Mouse (Mus musculus) kidney, postnatal 0 days (tissue): ENCODE data around the gene Asic2. TPM values are rescaled to one million over a fixed set of nuclear protein-coding genes. Genes with fewer than 3 reads are reported as not detected.
A peak's percentile ranks its signal among the peaks of the same experiment; 100 is the strongest.

ENCODE experiments used
- ATAC-seq: fragments of 200-750 bp; cut with Nextera tagmentation; replicated peaks from 2 replicates; pipeline ENCODE4 v1.8.0; 2017; ENCODE audit warnings: low read depth, moderate number of reproducible peaks, moderate TSS enrichment, moderate library complexity; ENCODE audit not compliant: low FRiP score
- DNase-seq: peaks from one replicate; pipeline ENCODE4 v3.0.0-alpha.2; 2016; ENCODE audit warnings: low spot score
- H3K27ac ChIP-seq: fragments of 300-500 bp; sonication (generic); 2 replicates; pipeline ENCODE4 v1.5.1; 2014; ENCODE audit warnings: mild to moderate bottlenecking
- H3K27me3 ChIP-seq: fragments of 300-500 bp; sonication (generic); 2 replicates; pipeline ENCODE4 v1.6.1; 2014; ENCODE audit warnings: low read length, mixed read lengths; ENCODE audit not compliant: insufficient read depth
- H3K36me3 ChIP-seq: fragments of 300-500 bp; sonication (generic); 2 replicates; pipeline ENCODE4 v1.6.1; 2014; ENCODE audit warnings: low read length, mixed read lengths; ENCODE audit not compliant: insufficient read depth
- H3K4me1 ChIP-seq: fragments of 300-500 bp; sonication (generic); replicated peaks from 2 replicates; pipeline ENCODE4 v1.6.1; 2014; ENCODE audit warnings: antibody characterized with exemption, low read length, mixed read lengths; ENCODE audit not compliant: insufficient read depth
- H3K4me2 ChIP-seq: fragments of 300-500 bp; sonication (generic); 2 replicates; pipeline ENCODE4 v1.6.1; 2014; ENCODE audit warnings: mild to moderate bottlenecking, low read length, moderate library complexity, mixed read lengths
- H3K4me3 ChIP-seq: fragments of 300-500 bp; sonication (generic); replicated peaks from 2 replicates; pipeline ENCODE4 v1.5.1; 2014; ENCODE audit warnings: low read depth, low read length
- H3K9ac ChIP-seq: fragments of 300-500 bp; sonication (generic); 2 replicates; pipeline ENCODE4 v1.6.1; 2014; ENCODE audit warnings: low read depth, low read length
- H3K9me3 ChIP-seq: fragments of 300-500 bp; sonication (generic); replicated peaks from 2 replicates; pipeline ENCODE4 v1.6.1; 2016; ENCODE audit warnings: low read length, inconsistent platforms, mixed read lengths
- CTCF ChIP-seq: IDR thresholded peaks from 2 replicates; pipeline ENCODE4 v1.5.1; 2016; ENCODE audit warnings: antibody characterized with exemption, low read depth, mild to moderate bottlenecking, moderate library complexity
- WGBS: fragments of 180-500 bp; shearing (Covaris S2); extraction: QIAGEN DNeasy Blood & Tissue Kit; methylation state at CpG from one replicate; pipeline ENCODE4 v1.1.7; 2014; 5-methylcytosine and 5-hydroxymethylcytosine counted together
- polyA plus RNA-seq: library from polyadenylated mRNA; unstranded; fragments of >200 nt; fragmentation: Nextera tagmentation; extraction: Ambion mirVana; gene quantifications from 2 replicates; pipeline ENCODE4 v1.2.1, GENCODE M21; 2015

Asic2 gene
- polyA plus RNA-seq, 1 experiment from 2014 or later, result 2.6 TPM

- no peaks in the 10 kb centered on the region for H3K36me3 ChIP-seq
- ATAC-seq, result no peak
- H3K4me1 ChIP-seq, result peaks cover 5% of the 10 kb centered on the region; the same call in 1 of the 2 replicates
- 66% methylated on average over 9 of the region's 9 CpGs for WGBS
- no peak for TF ChIP-seq CTCF
- H3K27me3 ChIP-seq, result no peaks in the 10 kb centered on the region
- no peak overlapping the region for H3K4me2 ChIP-seq
- DNase-seq, result no peak
- no peak overlapping the region for H3K9ac ChIP-seq
- H3K4me3 ChIP-seq, result no peak overlapping the region
- no peak overlapping the region for H3K27ac ChIP-seq
- H3K9me3 ChIP-seq, result no peaks in the 10 kb centered on the region
These were observed 821.6 kb downstream of the Asic2 start for GRCm38 (mm10) chr11:81146574-81147157.

- Histone ChIP-seq H3K4me3 (no peak overlapping the region), H3K27me3 (no peaks in the 10 kb centered on the region), H3K4me1 (no peaks in the 10 kb centered on the region), H3K4me2 (no peak overlapping the region), H3K9me3 (no peaks in the 10 kb centered on the region), H3K36me3 (no peaks in the 10 kb centered on the region), H3K27ac (no peak overlapping the region), H3K9ac (no peak overlapping the region)
- DNase-seq, result no peak
- WGBS, result 73% methylated on average over 4 of the region's 4 CpGs
- TF ChIP-seq CTCF, result no peak
- ATAC-seq, result no peak
These were observed 833.1 kb downstream of the Asic2 start for GRCm38 (mm10) chr11:81135141-81135540.

GRCm38 (mm10) chr11:81133950-81134349, 834.3 kb downstream of the Asic2 start:
- TF ChIP-seq CTCF, result no peak
- WGBS, result 43% methylated on average over 5 of the region's 5 CpGs
- no peak for ATAC-seq

GRCm38 (mm10) chr11:81132669-81133068, 835.6 kb downstream of the Asic2 start:
- ATAC-seq, result no peak
- H3K9me3 ChIP-seq, result no peaks in the 10 kb centered on the region
- H3K4me3 ChIP-seq, result no peak overlapping the region
- DNase-seq, result no peak
- no peaks in the 10 kb centered on the region for H3K36me3 ChIP-seq
- WGBS, result 51% methylated on average over 7 of the region's 7 CpGs
- H3K27me3 ChIP-seq, result no peaks in the 10 kb centered on the region
- no peak overlapping the region for H3K27ac ChIP-seq
- H3K4me1 ChIP-seq, result no peaks in the 10 kb centered on the region
- no peak overlapping the region for H3K9ac ChIP-seq
- no peak overlapping the region for H3K4me2 ChIP-seq
- TF ChIP-seq CTCF, result no peak

More at GRCm38 (mm10) chr11:81133950-81134349, 834.3 kb downstream of the Asic2 start:
- no peaks in the 10 kb centered on the region for H3K4me1 ChIP-seq
- no peak for DNase-seq
- H3K27ac ChIP-seq, result no peak overlapping the region
- no peak overlapping the region for H3K4me3 ChIP-seq
- H3K36me3 ChIP-seq, result no peaks in the 10 kb centered on the region
- H3K9me3 ChIP-seq, result no peaks in the 10 kb centered on the region
- H3K4me2 ChIP-seq, result no peak overlapping the region
- no peak overlapping the region for H3K9ac ChIP-seq
- no peaks in the 10 kb centered on the region for H3K27me3 ChIP-seq

GRCm38 (mm10) chr11:81124363-81124762, 843.9 kb downstream of the Asic2 start:
- TF ChIP-seq CTCF, result no peak
- H3K9me3 ChIP-seq, result no peaks in the 10 kb centered on the region
- no peak overlapping the region for H3K27ac ChIP-seq
- H3K4me3 ChIP-seq, result no peak overlapping the region
- DNase-seq (no peak), ATAC-seq (no peak)
- H3K4me1 ChIP-seq, result no peaks in the 10 kb centered on the region; the same call in 1 of the 2 replicates
- no peaks in the 10 kb centered on the region for H3K36me3 ChIP-seq
- 91% methylated on average over 6 of the region's 6 CpGs for WGBS
- no peak overlapping the region for H3K9ac ChIP-seq
- H3K27me3 ChIP-seq, result no peaks in the 10 kb centered on the region
- no peak overlapping the region for H3K4me2 ChIP-seq

- peak; percentile 21; the same call in 1 of the 2 replicates for ATAC-seq
- Histone ChIP-seq H3K4me3 (no peak overlapping the region), H3K36me3 (no peaks in the 10 kb centered on the region), H3K9me3 (no peaks in the 10 kb centered on the region), H3K4me2 (0 out of 2 replicates have a peak overlapping the region, but pooled peaks have one; percentile 7), H3K27me3 (no peaks in the 10 kb centered on the region), H3K27ac (no peak overlapping the region), H3K9ac (no peak overlapping the region), H3K4me1 (no peaks in the 10 kb centered on the region; the same call in 1 of the 2 replicates)
- WGBS, result 32% methylated on average over 8 of the region's 8 CpGs
- no peak for TF ChIP-seq CTCF
- peak; percentile 50 for DNase-seq
These were observed 848.2 kb downstream of the Asic2 start for GRCm38 (mm10) chr11:81120024-81120576.
